Mouse (Mus musculus) C2C12 (cell line): ENCODE measurements around the gene Ank.

Experiments
- CTCF ChIP-seq: IDR thresholded peaks from one replicate; pipeline ENCODE4 v1.5.1; 2011; ENCODE audit not compliant: control insufficient read depth, insufficient read depth, insufficient read length
- FOSL1 ChIP-seq: IDR thresholded peaks from one replicate; pipeline ENCODE4 v1.8.0; 2011; ENCODE audit warnings: mild to moderate bottlenecking, low read length; ENCODE audit not compliant: poor library complexity, insufficient read depth, severe bottlenecking
- MAX ChIP-seq: IDR thresholded peaks from one replicate; pipeline ENCODE4 v1.6.1; 2011; ENCODE audit warnings: mild to moderate bottlenecking, control low read depth
- MYOD1 ChIP-seq: IDR thresholded peaks from one replicate; pipeline ENCODE4 v1.6.1; 2011; ENCODE audit warnings: low read depth; ENCODE audit not compliant: control insufficient read depth, insufficient read length
- MYOG ChIP-seq: IDR thresholded peaks from one replicate; pipeline ENCODE4 v1.6.1; 2011; ENCODE audit not compliant: control insufficient read depth, insufficient read length; ENCODE audit errors: extremely low read depth
- USF1 ChIP-seq: IDR thresholded peaks from one replicate; pipeline ENCODE4 v1.6.1; 2011; ENCODE audit warnings: low read depth, mild to moderate bottlenecking, control low read depth, moderate library complexity

GRCm38 (mm10) chr15:27619683-27620082 is 153.2 kb downstream of the Ank start:
- TF ChIP-seq CTCF (no peak), FOSL1 (no peak), MYOD1 (no peak), USF1 (no peak), MYOG (no peak), MAX (no peak)
